Mouse (Mus musculus): ENCODE measurements around the gene Tmod3. TPM values are rescaled to one million over a fixed set of nuclear protein-coding genes. Genes with fewer than 3 reads are reported as not detected.

The Tmod3 gene
- total and polyA plus RNA-seq, 3 experiments = 29.9 to 46.4 TPM; not detected in 1

- Histone ChIP-seq H3K79me2 (ENCODE audit: control insufficient read depth, insufficient read depth, low read length, poor library complexity) (no peaks in the 10 kb centered on the region), H3K4me3 (ENCODE audit: control insufficient read depth in 1 of 2, insufficient read depth in 1 of 2, low read depth in 2 of 2, low read length in 2 of 2) (no peak overlapping the region), H3K9ac (ENCODE audit: control insufficient read depth, low read depth, low read length, poor library complexity, severe bottlenecking) (no peak overlapping the region), H3K27ac (ENCODE audit: control insufficient read depth, low read depth, low read length) (no peak overlapping the region), H3K9me3 (replicated peaks; ENCODE audit: insufficient read depth, low read length) (no peaks in the 10 kb centered on the region), H3K27me3 (ENCODE audit: control insufficient read depth in 1 of 2, insufficient read depth in 2 of 2, low read length in 2 of 2) (no peaks in the 10 kb centered on the region), H3K4me1 (ENCODE audit: control insufficient read depth in 1 of 2, insufficient read depth in 2 of 2, low read length in 2 of 2) (no peaks in the 10 kb centered on the region), H3K36me3 (ENCODE audit: control insufficient read depth in 1 of 2, insufficient read depth in 2 of 2, low read length in 2 of 2) (no peaks in the 10 kb centered on the region)
- DNase-seq (ENCODE audit: low read depth, low spot score) = no peak
- no peak for TF ChIP-seq ETS1 (IDR thresholded peaks at IDR 0.05; ENCODE audit: low read depth, low read length)
- no peak for TF ChIP-seq ZMIZ1 (IDR thresholded peaks at IDR 0.05; ENCODE audit: low read depth, low read length)
- no peak for TF ChIP-seq SMC3 (IDR thresholded peaks at IDR 0.05; ENCODE audit: low read depth, low read length)
- no peak for TF ChIP-seq KAT2A (conservative IDR thresholded peaks at IDR 0.05; ENCODE audit: low read depth, low read length)
Measured at GRCm38 (mm10) chr9:75480536-75481075, 78.9 kb downstream of the Tmod3 start.

- H3K4me1 ChIP-seq (ENCODE audit: control insufficient read depth in 1 of 2, insufficient read depth in 2 of 2, low read length in 2 of 2) = no peaks in the 10 kb centered on the region
- H3K36me3 ChIP-seq (ENCODE audit: control insufficient read depth in 1 of 2, insufficient read depth in 2 of 2, low read length in 2 of 2) = no peaks in the 10 kb centered on the region
- no peaks in the 10 kb centered on the region for H3K79me2 ChIP-seq (ENCODE audit: control insufficient read depth, insufficient read depth, low read length, poor library complexity)
- H3K4me3 ChIP-seq (ENCODE audit: control insufficient read depth in 1 of 2, insufficient read depth in 1 of 2, low read depth in 2 of 2, low read length in 2 of 2) = no peak overlapping the region
- no peak for TF ChIP-seq MEF2A (IDR thresholded peaks at IDR 0.05; ENCODE audit: extremely low read depth, insufficient replicate concordance, low read depth, low read length, poor library complexity, severe bottlenecking)
- TF ChIP-seq HCFC1 (IDR thresholded peaks at IDR 0.05; ENCODE audit: low read depth, low read length) = no peak
- no peak for TF ChIP-seq GABPA (IDR thresholded peaks at IDR 0.05; ENCODE audit: low read depth, low read length)
- no peak for TF ChIP-seq POLR2A (IDR thresholded peaks at IDR 0.05; ENCODE audit: control insufficient read depth in 1 of 2, insufficient read depth in 1 of 2, low read depth in 1 of 2, low read length in 2 of 2, poor library complexity in 1 of 2)
- TF ChIP-seq USF1 (IDR thresholded peaks at IDR 0.05; ENCODE audit: low read depth, low read length) = no peak
- TF ChIP-seq MYB (IDR thresholded peaks at IDR 0.05; ENCODE audit: low read depth, low read length) = no peak
- TF ChIP-seq SIN3A (IDR thresholded peaks at IDR 0.05; ENCODE audit: low read length) = no peak
- TF ChIP-seq JUND (IDR thresholded peaks at IDR 0.05; ENCODE audit: low read depth, low read length) = no peak
- no peak for TF ChIP-seq TAL1 (IDR thresholded peaks at IDR 0.05; ENCODE audit: low read length)
- TF ChIP-seq MYC (IDR thresholded peaks at IDR 0.05; ENCODE audit: low read depth, low read length) = no peak
- TF ChIP-seq NRF1 (IDR thresholded peaks at IDR 0.05; ENCODE audit: insufficient read depth, low read depth, low read length, poor library complexity, severe bottlenecking) = no peak
- TF ChIP-seq ZC3H11A (IDR thresholded peaks at IDR 0.05; ENCODE audit: low read depth, low read length) = no peak
- no peak for TF ChIP-seq BHLHE40 (IDR thresholded peaks at IDR 0.05; ENCODE audit: borderline replicate concordance, low read depth, low read length)
- no peaks in the 10 kb centered on the region for H3K27me3 ChIP-seq (ENCODE audit: control insufficient read depth in 1 of 2, insufficient read depth in 2 of 2, low read length in 2 of 2)
- no peaks in the 10 kb centered on the region for H3K9me3 ChIP-seq (replicated peaks; ENCODE audit: insufficient read depth, low read length)
- DNase-seq (ENCODE audit: low read depth, low spot score) = no peak
- no peak overlapping the region for H3K27ac ChIP-seq (ENCODE audit: control insufficient read depth, low read depth, low read length)
- H3K9ac ChIP-seq (ENCODE audit: control insufficient read depth, low read depth, low read length, poor library complexity, severe bottlenecking) = no peak overlapping the region
Measured at GRCm38 (mm10) chr9:75479106-75479725, 80.2 kb downstream of the Tmod3 start.

Data from MEL (cell line).